Mouse (Mus musculus) thymus, postnatal 10 days (tissue): ENCODE measurements around the gene Scaf11.
"Not testable (repeated sequence)": the region's sequence is repeated elsewhere in the genome, so short reads cannot be mapped to it uniquely, and the experiment has no call there.

Source experiments
- DNase-seq, 2 experiments: peaks; one replicate each; pipeline ENCODE4 v3.0.0; 2021; ENCODE audit warnings: low spot score in 2 of 2

Gene Scaf11

GRCm38 (mm10) chr15:96465076-96465475 is 4.4 kb upstream of the Scaf11 start:
- no peak for DNase-seq

GRCm38 (mm10) chr15:96463821-96464220 is 3.2 kb upstream of the Scaf11 start:
- DNase-seq: no peak

GRCm38 (mm10) chr15:96462611-96463010 is 2.0 kb upstream of the Scaf11 start:
- DNase-seq: no peak

- DNase-seq: no peak
These were observed 1.2 kb upstream of the Scaf11 start for GRCm38 (mm10) chr15:96461541-96462512.

- DNase-seq: no peak
These were observed 253 bp downstream of the Scaf11 start for GRCm38 (mm10) chr15:96460451-96460729.

GRCm38 (mm10) chr15:96459741-96460450 is 747 bp downstream of the Scaf11 start:
- peak; percentile 58 to 60 for DNase-seq

GRCm38 (mm10) chr15:96458273-96458672 is 2.4 kb downstream of the Scaf11 start:
- DNase-seq: no peak

- no peak for DNase-seq
These were observed 3.3 kb downstream of the Scaf11 start for GRCm38 (mm10) chr15:96457338-96457664.

GRCm38 (mm10) chr15:96456651-96457337 is 3.8 kb downstream of the Scaf11 start:
- no peak for DNase-seq

- no peak for DNase-seq
These were observed 4.9 kb downstream of the Scaf11 start for GRCm38 (mm10) chr15:96455595-96456214.

- no peak for DNase-seq
These were observed 7.3 kb downstream of the Scaf11 start for GRCm38 (mm10) chr15:96453346-96453745.

GRCm38 (mm10) chr15:96448656-96449299 is 11.9 kb downstream of the Scaf11 start:
- DNase-seq: no peak

- DNase-seq: no peak
These were observed 13.9 kb downstream of the Scaf11 start for GRCm38 (mm10) chr15:96446785-96447184.

GRCm38 (mm10) chr15:96441480-96441879 is 19.2 kb downstream of the Scaf11 start:
- DNase-seq: not testable (repeated sequence)

GRCm38 (mm10) chr15:96434202-96434601 is 26.4 kb downstream of the Scaf11 start:
- no peak for DNase-seq

- no peak for DNase-seq
These were observed 40.7 kb downstream of the Scaf11 start for GRCm38 (mm10) chr15:96419920-96420319.

- no peak for DNase-seq
These were observed 42.5 kb downstream of the Scaf11 start for GRCm38 (mm10) chr15:96418161-96418560.

- DNase-seq: no peak
These were observed 51.9 kb downstream of the Scaf11 start for GRCm38 (mm10) chr15:96408717-96409121.

- no peak for DNase-seq
These were observed 53.5 kb downstream of the Scaf11 start for GRCm38 (mm10) chr15:96407151-96407550.

- no peak for DNase-seq
These were observed 54.4 kb downstream of the Scaf11 start for GRCm38 (mm10) chr15:96406253-96406652.

- DNase-seq: no peak
These were observed 55.1 kb downstream of the Scaf11 start for GRCm38 (mm10) chr15:96405548-96405947.

- no peak for DNase-seq
These were observed 62.3 kb downstream of the Scaf11 start for GRCm38 (mm10) chr15:96398333-96398732.
